Mouse (Mus musculus) ES-Bruce4 (cell line): Measurements from ENCODE around the gene Acd. TPM values are rescaled to one million over a fixed set of nuclear protein-coding genes. Genes with fewer than 3 reads are reported as not detected.
A peak's percentile ranks its signal among the peaks of the same experiment; 100 is the strongest.

Experiments used
- H3K27ac ChIP-seq: 2 replicates; pipeline ENCODE4 v1.5.1; 2012; ENCODE audit warnings: low read length, inconsistent platforms; ENCODE audit not compliant: insufficient read depth
- H3K27me3 ChIP-seq: 2 replicates; pipeline ENCODE4 v1.6.1; 2012; ENCODE audit warnings: mild to moderate bottlenecking, low read length, inconsistent platforms; ENCODE audit not compliant: control insufficient read depth, poor library complexity, insufficient read depth, severe bottlenecking
- H3K36me3 ChIP-seq: 2 replicates; pipeline ENCODE4 v1.6.1; 2012; ENCODE audit warnings: inconsistent platforms, mild to moderate bottlenecking, low read length, moderate library complexity; ENCODE audit not compliant: control insufficient read depth, poor library complexity, insufficient read depth, severe bottlenecking
- H3K4me1 ChIP-seq: one replicate; pipeline ENCODE4 v1.8.1; 2011; ENCODE audit warnings: low read length; ENCODE audit not compliant: control insufficient read depth, insufficient read depth
- H3K4me3 ChIP-seq: 2 replicates; pipeline ENCODE4 v1.5.1; 2011; ENCODE audit warnings: low read depth, mild to moderate bottlenecking, low read length
- H3K9ac ChIP-seq: 2 replicates; pipeline ENCODE4 v1.6.1; 2012; ENCODE audit warnings: low read depth, mild to moderate bottlenecking, inconsistent platforms; ENCODE audit not compliant: poor library complexity, severe bottlenecking
- H3K9me3 ChIP-seq: replicated peaks from 2 replicates; pipeline ENCODE4 v1.6.1; 2012; ENCODE audit warnings: mild to moderate bottlenecking, low read length, inconsistent platforms; ENCODE audit not compliant: control insufficient read depth, poor library complexity, insufficient read depth, severe bottlenecking
- CTCF ChIP-seq: IDR thresholded peaks from one replicate; pipeline ENCODE4 v1.8.1; 2011; ENCODE audit warnings: low read depth, low read length
- EP300 ChIP-seq: IDR thresholded peaks from 2 replicates; pipeline ENCODE4 v1.6.1; 2011; ENCODE audit warnings: low read depth, low read length; ENCODE audit not compliant: insufficient read depth
- POLR2A ChIP-seq: IDR thresholded peaks from one replicate; pipeline ENCODE4 v1.8.1; 2011; ENCODE audit warnings: low read length; ENCODE audit not compliant: insufficient read depth
- polyA plus RNA-seq: library from polyadenylated mRNA; stranded (reverse); fragments of >200 nt; gene quantifications from 2 replicates; pipeline ENCODE4 v1.2.4, GENCODE M21; 2011; ENCODE audit warnings: low read depth; ENCODE audit not compliant: missing spikeins, insufficient read depth, insufficient read length

Acd gene
- polyA plus RNA-seq, 1 experiment = 30.1 TPM

DNA sequence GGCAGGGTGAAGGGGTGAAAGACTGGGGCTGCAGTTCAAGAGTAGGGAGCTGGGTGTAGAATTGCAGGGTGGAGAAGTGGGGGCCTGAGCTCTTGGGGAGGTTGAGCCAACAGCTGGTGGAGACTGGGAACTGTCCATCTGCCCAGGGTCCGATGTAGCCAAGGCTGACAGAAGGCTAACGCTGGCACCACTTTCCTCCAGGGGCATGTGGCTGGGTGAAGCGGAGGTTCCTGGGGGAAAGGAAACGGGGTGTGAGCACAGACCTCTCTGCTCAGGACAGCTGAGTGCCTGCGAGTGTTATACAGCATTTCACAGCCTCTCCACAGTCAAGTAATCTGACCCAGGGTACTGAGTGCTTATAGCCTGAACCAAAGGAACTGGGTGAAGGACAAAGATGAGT lies 2.2 kb downstream of the Acd start:
- H3K4me3 ChIP-seq = no peak overlapping the region

DNA sequence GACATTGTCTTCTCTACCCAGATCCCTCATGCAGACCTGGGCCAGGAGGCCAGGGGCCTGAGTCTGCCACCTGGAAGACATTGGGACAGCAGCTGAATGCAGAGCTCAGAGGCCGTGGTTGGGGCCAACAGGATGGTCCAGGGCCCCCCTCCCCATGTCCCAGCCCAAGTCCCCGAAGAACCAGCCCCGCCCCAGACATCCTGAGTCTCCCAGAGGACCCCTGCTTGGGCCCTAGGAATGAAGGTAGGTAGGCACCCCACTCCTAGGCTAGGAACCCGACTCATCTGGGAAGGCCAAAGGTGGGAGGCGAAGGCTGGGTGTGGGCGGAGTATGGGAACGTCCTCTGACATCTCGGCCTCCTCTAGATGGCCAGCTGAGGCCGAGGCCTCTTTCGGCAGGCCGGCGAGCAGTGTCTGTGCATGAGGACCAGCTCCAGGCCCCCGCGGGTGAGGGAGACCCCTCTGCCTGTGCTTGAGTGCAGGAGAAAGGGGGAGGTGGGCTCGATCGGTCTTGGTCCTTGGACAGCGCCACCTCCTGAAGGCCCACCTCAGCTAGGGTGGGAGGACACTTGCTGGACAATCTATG lies 3.6 kb downstream of the Acd start:
- Histone ChIP-seq H3K4me1 (no peaks in the 10 kb centered on the region), H3K9me3 (no peaks in the 10 kb centered on the region), H3K27ac (no peak overlapping the region), H3K4me3 (no peak overlapping the region), H3K27me3 (no peaks in the 10 kb centered on the region), H3K36me3 (0 out of 2 replicates have a peak, but pooled peaks cover 5% of the 10 kb centered on the region), H3K9ac (no peak overlapping the region)
- no peak for TF ChIP-seq CTCF
- TF ChIP-seq POLR2A = no peak
- no peak for TF ChIP-seq EP300

More for the DNA sequence above, 2.2 kb downstream of the Acd start:
- Histone ChIP-seq H3K27ac (no peak overlapping the region), H3K27me3 (no peaks in the 10 kb centered on the region), H3K9me3 (no peaks in the 10 kb centered on the region), H3K36me3 (peaks cover 16% of the 10 kb centered on the region), H3K9ac (no peak overlapping the region), H3K4me1 (no peaks in the 10 kb centered on the region)
- TF ChIP-seq EP300 (no peak), POLR2A (no peak), CTCF (no peak)

DNA sequence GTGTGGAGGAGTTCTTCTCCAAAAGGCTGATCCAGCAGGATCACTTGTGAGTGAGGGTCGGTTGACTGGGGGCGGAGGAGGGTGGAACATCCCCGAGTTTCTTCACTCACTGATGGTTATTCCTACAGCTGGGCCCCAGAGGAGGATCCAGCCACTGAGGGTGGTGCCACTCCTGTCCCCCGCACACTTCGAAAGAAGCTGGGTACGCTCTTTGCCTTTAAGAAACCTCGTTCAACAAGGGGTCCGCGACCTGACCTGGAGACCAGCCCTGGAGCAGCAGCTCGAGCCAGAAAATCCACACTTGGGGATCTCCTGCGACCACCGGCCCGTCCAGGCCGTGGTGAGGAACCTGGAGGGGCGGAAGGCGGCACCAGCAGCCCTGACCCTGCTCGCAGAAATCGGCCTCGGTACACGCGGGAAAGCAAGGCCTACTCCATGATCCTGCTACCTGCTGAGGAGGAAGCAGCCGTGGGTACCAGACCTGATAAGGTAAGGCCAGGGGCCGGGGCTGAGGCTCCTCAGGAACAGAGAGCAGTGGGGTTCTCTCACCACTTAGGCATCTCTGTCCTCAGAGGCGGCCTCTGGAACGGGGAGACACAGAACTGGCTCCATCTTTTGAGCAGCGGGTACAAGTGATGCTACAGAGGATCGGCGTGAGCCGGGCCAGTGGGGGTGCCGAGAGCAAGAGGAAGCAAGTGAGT lies 5.7 kb downstream of the Acd start:
- H3K4me1 ChIP-seq = no peaks in the 10 kb centered on the region
- H3K9ac ChIP-seq = peak overlapping the region; percentile 17; the same call in 1 of the 2 replicates
- no peaks in the 10 kb centered on the region for H3K27me3 ChIP-seq
- TF ChIP-seq CTCF = no peak
- TF ChIP-seq POLR2A = no peak
- no peak for TF ChIP-seq EP300
- H3K36me3 ChIP-seq = 0 out of 2 replicates have a peak, but pooled peaks cover 5% of the 10 kb centered on the region
- H3K9me3 ChIP-seq = no peaks in the 10 kb centered on the region
- no peak overlapping the region for H3K4me3 ChIP-seq
- no peak overlapping the region for H3K27ac ChIP-seq

DNA sequence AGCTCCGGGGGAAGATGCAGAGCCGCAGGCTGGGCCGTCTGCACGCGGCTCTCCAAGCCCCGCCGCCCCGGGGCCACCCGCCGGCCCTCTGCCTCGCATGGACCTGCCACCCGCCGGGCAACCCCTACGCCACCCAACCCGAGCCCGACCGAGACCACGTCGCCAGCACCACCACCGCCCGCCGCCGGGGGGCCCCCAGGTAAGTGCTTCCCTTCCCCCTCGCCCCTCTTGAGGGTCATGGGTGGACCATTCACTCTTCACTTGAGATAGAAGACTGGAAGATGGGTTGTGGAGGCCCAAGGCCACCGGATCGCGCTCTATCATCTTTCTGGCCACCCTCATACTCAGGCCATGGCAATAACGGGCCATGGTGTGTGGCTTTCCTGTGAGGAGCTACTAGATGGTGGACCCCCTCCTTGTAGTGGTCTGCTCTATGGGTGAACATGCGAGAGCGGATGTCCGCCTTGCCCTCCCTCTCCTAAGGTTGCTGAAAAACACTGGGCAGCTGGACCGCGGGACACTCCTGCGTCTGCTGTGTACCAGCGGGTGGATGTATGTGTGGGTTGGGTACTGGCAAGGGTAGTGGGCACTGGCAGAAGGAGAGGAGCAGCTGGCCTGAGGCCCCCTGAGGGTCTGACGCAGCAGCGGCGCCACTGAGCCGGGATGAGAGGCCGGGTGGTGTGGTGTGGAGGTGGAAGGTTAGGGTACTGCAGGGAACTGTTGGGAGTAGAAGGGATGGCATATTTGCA lies 6.7 kb downstream of the Acd start:
- TF ChIP-seq CTCF = no peak
- no peak for TF ChIP-seq POLR2A
- no peak for TF ChIP-seq EP300
- Histone ChIP-seq H3K36me3 (0 out of 2 replicates have a peak, but pooled peaks cover 5% of the 10 kb centered on the region), H3K9ac (peak overlapping the region; percentile 26), H3K4me1 (no peaks in the 10 kb centered on the region), H3K27me3 (no peaks in the 10 kb centered on the region), H3K27ac (no peak overlapping the region), H3K4me3 (peak overlapping the region; percentile 43), H3K9me3 (no peaks in the 10 kb centered on the region)

DNA sequence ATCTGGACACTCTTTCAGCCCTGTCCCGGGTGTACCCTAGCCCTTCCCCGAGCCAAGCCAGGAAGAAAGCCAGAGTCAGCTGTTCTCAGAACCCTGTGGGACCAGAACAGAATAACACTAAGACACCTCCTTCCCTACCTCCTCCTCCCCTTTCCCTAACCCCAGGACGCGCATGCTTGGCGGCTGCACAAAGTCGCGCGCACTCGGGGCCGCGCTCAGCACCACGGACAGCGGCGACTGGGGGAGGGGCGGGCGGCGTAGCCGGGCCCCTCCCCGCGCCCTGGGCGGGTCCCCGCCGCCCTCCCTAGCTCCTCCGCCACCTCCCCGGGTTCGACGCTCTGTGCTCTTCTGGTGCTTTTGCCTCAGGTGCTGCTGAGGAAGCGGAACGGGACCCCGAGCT lies 7.3 kb downstream of the Acd start:
- Histone ChIP-seq H3K9ac (peak overlapping the region; percentile 26), H3K4me1 (no peaks in the 10 kb centered on the region), H3K27ac (no peak overlapping the region), H3K36me3 (0 out of 2 replicates have a peak, but pooled peaks cover 4% of the 10 kb centered on the region), H3K27me3 (no peaks in the 10 kb centered on the region), H3K4me3 (peak overlapping the region; percentile 43), H3K9me3 (no peaks in the 10 kb centered on the region)
- TF ChIP-seq EP300 (0 out of 2 replicates have a peak, but pooled peaks have one; percentile 46), POLR2A (no peak), CTCF (no peak)
